Mouse (Mus musculus): ENCODE measurements around the gene Ap3s2.

The Ap3s2 gene

DNA sequence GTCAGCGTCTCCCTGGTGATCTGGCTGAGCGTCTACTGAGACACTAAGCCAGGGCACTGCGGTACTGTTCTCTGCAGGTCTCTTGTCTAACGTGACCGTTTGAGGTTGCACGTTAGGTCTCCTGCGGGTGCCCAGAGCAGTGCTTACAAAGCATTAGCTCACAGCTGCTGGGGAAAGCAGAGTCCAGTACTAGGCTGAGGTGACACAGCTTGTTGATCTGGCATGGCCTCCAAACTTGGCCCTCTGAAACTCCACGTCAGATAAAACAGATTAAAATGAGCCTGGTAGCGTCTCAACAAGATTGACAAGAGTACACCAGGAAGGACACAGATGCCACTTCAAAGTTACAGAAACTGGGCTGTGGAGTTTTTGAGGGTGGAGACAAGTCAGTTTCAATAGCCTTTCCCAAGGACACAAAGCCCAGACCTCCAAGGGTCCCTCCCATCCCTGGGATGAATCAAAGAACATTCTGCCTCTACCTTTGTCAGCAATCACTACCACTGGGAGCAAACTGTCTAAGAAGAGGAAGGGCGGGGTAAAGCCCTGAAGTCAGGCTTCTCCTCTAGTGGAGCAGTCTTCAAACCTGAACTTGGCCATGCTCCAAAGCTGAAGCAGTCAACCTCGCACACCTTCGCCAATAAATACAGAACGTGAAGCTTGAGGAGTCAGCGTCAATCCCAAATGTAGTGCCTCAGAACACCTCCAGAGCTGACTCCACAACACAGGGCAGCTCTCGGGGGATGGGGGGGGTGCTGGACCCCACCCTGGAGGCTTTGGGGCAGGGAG lies 29.8 kb downstream of the Ap3s2 start:
- no peak for DNase-seq (ENCODE audit: low spot score in 2 of 2)

GRCm38 (mm10) chr7:79888603-79889002 lies 31.8 kb downstream of the Ap3s2 start:
- DNase-seq (ENCODE audit: low spot score in 2 of 2): no peak

DNA sequence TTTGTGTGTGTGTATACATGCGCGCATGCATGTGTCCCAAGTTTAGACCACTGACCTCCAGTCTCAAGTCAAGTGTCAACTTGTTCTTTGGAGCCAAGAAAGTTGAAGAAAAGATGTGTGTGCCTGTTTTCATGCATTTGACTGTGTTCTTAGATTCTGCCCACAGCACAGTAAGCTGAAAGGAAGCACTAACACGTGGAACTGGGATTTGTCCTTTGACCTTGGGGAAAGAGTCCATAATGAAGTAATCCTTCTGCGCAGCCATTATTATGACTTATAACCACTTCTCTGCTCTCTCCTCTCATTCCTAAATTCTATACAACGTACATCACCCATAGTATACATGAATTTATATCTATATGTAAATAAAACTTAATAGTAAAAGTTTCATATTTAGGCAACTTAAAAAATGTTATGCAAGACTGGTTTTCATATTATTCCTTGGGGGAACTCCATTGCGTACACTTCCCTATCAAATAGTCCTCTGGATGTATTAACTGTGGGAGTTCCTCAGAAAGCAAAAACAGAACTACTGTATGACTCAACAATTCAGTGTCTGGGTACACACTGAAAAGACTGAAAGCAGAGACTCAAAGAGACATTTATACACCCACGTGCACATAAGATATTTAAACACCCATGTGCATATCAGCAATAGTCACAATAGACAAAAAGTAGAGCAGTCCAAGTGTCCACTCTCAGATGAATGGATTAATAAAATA lies 36.7 kb downstream of the Ap3s2 start:
- no peak for DNase-seq (ENCODE audit: low spot score in 2 of 2)

DNA sequence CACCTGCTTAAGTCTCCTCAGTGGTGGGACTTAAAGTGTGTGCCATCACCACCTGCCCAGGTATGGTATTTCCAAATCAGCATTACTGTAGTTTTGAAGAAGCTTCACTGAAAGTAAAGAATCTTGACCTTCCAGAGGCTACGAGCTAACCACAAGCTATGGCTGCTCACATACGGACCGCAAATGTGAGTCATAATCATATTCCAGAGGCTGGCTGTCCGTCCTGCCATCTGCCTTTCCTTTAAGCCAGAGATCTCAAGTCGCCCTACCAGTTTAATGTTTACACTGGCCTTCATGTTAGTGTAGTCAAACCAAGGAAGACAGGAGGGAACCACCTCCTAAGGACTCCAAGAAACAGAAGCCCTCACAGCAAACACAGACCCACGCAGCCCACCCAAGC lies 38.5 kb downstream of the Ap3s2 start:
- DNase-seq (ENCODE audit: low spot score in 2 of 2): no peak

DNA sequence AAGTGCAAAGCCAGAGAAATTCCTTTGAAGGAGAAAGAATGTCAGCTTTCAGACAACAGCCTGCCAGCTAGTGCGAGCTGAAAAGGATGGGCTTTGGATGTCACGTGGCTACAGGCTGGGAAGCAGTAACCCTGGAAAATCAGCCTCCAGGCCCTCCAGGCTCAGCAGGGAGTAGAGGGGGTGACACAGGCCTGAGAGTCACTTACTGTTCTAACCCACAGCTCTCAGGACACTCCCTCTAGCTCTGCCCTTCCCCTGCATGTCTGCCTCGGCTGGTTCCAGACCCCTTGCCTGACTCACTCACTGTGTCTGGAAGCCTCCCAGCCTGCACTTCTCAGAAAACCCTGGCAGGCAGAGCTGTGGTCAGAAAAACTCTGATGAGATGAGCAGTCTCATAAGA lies 39.5 kb downstream of the Ap3s2 start:
- no peak for DNase-seq (ENCODE audit: low spot score in 2 of 2)

DNA sequence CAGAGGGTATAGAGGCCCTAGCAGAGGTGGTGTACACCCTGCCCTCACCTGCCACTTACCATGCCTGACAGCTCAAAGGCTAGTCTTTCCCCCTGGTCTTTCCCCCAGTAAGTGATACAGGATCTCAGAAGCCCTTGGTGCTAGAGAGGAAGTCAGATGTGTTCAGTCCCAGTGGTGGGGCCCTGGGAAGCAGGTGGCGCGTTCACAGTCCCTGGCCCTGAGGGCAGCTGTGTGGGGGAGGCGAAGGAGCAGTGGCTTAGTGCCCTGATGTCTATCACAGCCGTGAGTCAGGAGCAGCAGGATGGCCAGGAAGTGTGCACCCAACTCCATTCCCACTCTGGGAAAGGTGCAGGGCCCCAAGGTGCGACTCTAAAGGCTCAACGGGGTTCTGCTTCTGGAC lies 40.4 kb downstream of the Ap3s2 start:
- DNase-seq (ENCODE audit: low spot score in 2 of 2): no peak

DNA sequence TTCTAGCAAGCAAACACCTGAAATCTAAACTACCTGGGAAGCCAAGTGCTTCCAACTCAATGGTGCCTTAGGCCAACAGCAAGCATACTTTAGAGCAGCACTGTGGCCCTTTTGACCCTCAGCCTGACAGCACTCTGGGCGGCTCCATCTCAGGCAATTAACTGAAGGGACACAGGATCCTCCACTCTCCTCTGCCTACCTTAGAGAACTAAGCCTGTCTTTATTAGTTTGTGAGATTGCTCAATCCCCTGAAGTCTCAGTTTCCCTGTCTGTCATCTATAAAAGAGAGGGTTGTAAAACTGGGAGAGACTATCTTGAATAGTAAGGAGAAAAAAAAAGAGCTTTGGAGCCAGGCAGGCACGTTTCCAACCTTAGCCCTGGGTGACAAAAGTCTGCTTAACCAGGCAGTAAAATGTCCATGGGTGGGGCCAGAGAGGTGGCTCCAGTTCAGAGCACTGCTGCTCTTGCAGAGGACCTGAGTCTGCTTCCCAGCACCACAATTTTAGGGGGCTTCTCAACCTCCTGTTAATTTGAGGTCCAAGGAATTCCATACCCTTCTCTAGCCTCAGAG lies 41.9 kb downstream of the Ap3s2 start:
- no peak for DNase-seq (ENCODE audit: low spot score in 2 of 2)

GRCm38 (mm10) chr7:79873407-79873806 lies 47.0 kb downstream of the Ap3s2 start:
- no peak for DNase-seq (ENCODE audit: low spot score in 2 of 2)

- no peak for DNase-seq (ENCODE audit: low spot score in 2 of 2)
These were observed 48.6 kb downstream of the Ap3s2 start for GRCm38 (mm10) chr7:79871797-79872345.

GRCm38 (mm10) chr7:79869072-79869719 lies 51.3 kb downstream of the Ap3s2 start:
- DNase-seq (ENCODE audit: low spot score in 2 of 2): no peak

GRCm38 (mm10) chr7:79868475-79868874 lies 52.0 kb downstream of the Ap3s2 start:
- no peak for DNase-seq (ENCODE audit: low spot score in 2 of 2)

DNA sequence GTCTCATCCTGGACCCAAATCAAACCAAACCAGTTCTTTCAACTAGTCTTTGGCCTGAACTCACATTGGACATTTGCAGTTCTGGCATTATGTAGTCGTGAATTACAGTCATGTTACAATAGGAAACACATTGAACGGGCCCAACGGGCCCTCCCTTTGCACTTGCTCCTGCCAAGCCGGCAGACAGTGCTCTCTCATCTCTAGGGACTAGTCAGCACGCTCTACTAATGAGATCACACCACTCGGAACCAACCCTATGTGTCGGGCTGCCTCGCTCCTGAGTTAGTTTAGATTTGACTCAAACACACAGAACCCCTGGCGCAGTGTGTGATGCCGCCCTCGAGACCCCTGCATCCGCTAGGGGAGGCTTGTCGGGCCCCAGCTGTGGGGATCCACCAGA lies 52.6 kb downstream of the Ap3s2 start:
- no peak for DNase-seq (ENCODE audit: low spot score in 2 of 2)

GRCm38 (mm10) chr7:79866294-79867000 lies 54.0 kb downstream of the Ap3s2 start:
- DNase-seq (ENCODE audit: low spot score in 2 of 2): no peak

DNA sequence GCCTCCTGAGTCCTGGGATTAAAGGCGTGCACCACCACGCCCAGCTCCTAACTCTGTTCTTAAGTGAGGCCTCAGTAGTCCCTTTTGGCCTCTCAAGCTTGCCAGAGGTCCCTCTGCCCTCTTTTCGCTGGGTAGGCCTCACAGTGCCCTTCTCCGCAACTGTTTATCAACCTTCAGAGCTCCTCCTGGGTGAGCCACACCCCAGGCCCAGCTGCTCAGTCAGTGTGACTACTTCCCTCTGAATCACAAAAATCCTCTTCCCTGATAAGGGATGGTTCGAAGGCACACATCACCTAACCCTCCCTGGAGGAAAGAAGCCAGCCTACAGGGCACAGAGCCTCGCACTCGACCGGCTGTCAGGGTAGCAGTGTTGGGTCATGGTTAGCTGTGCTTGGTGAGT lies 58.7 kb downstream of the Ap3s2 start:
- no peak for DNase-seq (ENCODE audit: low spot score in 2 of 2)

- DNase-seq (ENCODE audit: low spot score in 2 of 2): no peak
These were observed 59.6 kb downstream of the Ap3s2 start, which contains the start of gene Anpep for GRCm38 (mm10) chr7:79860811-79861210. Gene Anpep (minus strand): TSS chr7:79861059.

DNA sequence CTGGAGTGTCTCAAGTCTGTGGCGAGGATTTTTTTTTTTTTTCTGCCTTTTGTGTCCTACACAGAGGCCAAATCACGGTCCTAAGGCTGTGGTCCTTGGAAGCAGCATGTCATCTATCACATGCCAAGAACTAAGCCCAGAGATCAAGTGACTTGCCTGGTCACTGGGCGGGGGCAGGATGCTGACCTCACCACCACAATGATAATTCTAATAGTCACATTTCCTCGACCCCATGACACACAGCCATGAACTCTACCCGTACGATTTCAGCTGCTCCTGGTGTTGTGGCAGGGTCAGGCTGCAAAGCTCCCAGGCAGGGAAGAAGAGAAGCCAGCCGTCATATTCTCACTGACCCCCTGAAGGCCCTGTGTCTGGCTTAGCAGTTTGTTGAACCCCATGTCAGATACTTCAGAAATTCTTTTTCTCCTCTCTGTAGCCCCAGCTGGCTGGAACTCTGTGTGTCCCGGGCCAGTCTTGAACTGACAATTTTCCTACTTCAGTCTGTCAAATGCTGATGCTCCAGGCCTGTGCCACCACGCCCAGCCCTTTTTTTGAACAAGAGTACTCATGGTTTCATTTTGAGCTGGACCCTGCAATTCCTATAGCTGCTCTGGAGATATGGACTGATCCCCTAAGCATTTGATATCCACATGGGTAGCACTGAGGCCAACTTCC lies 61.4 kb downstream of the Ap3s2 start:
- no peak for DNase-seq (ENCODE audit: low spot score in 2 of 2)

DNA sequence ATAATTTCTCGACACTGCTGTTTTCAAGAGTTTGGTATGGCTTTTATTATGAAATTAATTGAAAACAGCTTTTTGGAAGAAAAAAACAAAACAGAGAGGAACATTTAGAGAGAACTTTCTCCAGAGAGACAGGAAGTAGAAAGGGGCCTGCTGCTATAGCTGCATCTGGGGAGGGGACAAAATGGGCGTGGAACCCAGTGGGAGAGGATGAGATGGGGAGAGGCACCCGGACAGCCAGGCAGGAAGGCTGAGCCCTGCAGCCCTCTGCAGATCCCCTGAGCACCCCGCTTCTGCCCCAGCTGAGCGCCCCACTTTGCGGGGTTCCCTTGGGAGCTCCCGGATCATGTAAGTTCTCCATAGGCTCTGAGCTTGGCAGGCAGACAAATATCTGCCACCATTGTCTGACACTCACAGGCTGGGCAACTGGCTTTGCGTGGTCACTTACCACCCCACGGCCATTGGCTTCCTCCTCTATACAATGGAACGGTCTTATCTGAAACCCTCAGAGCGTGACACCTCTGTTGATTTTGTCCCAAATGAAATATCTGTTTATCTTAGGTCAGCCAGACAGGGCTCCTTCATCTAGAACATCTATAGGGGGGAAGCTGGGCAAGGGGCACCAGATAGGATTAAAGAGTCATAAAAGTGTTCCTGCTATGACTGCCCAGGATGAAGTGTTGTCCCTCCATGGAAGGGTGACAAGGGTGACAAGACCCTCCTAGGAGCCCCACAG lies 62.1 kb downstream of the Ap3s2 start:
- DNase-seq (ENCODE audit: low spot score in 2 of 2): no peak

- no peak for DNase-seq (ENCODE audit: low spot score in 2 of 2)
These were observed 64.1 kb downstream of the Ap3s2 start for GRCm38 (mm10) chr7:79856305-79856704.

- no peak for DNase-seq (ENCODE audit: low spot score in 2 of 2)
These were observed 72.7 kb downstream of the Ap3s2 start for GRCm38 (mm10) chr7:79847456-79848451.

Measured in spleen, postnatal 36 days (tissue).